Mouse (Mus musculus) left cerebral cortex, adult 2 months (tissue): Measurements from ENCODE around the gene Sobp. TPM values are rescaled to one million over a fixed set of nuclear protein-coding genes. Genes with fewer than 3 reads are reported as not detected.

Source experiments
- DNase-seq, 2 experiments: peaks; one replicate each; pipeline ENCODE4 v3.0.0; 2021 to 2022; ENCODE audit warnings: low spot score in 2 of 2, mixed read lengths in 1 of 2; ENCODE audit errors: extremely low spot score in 1 of 2
- H3K27ac ChIP-seq: fragments of 200-600 bp; 2 replicates; pipeline ENCODE4 v1.8.1; 2022
- H3K4me3 ChIP-seq: fragments of 200-600 bp; 2 replicates; pipeline ENCODE4 v1.8.1; 2022
- CTCF ChIP-seq: fragments of 200-600 bp; IDR thresholded peaks from 2 replicates; pipeline ENCODE4 v1.8.1; 2022; ENCODE audit warnings: antibody characterized with exemption, mild to moderate bottlenecking, moderate library complexity
- intact Hi-C: fragments of 180-260 bp; cut with DNase I; formaldehyde crosslinking; loops from one replicate; pipeline ENCODE4 v1.15.1; 2025
- long read RNA-seq, 2 experiments: library from polyadenylated mRNA; stranded (forward); transcript quantifications; one replicate each; pipeline ENCODE4 v2.0.0; 2021; ENCODE audit warnings: borderline mapping rate in 2 of 2
- total RNA-seq, 2 experiments: library from RNA; stranded (reverse); gene quantifications; 2 replicates each; pipeline ENCODE4 v1.2.3; 2021

Gene Sobp
- total RNA-seq, result 10 to 100 TPM; 76.4 to 77.1 TPM
- long read RNA-seq, experiment 1, full-length matches to known transcripts, result 5 of 35 reads
- long read RNA-seq, experiment 1, partial matches to known transcripts, result 14 of 35 reads
- long read RNA-seq, experiment 1, other reads (novel, unspliced or antisense), result 16 of 35 reads
- long read RNA-seq, experiment 2, full-length matches to known transcripts, result 2 of 18 reads
- long read RNA-seq, experiment 2, partial matches to known transcripts, result 10 of 18 reads
- long read RNA-seq, experiment 2, other reads (novel, unspliced or antisense), result 6 of 18 reads

DNA sequence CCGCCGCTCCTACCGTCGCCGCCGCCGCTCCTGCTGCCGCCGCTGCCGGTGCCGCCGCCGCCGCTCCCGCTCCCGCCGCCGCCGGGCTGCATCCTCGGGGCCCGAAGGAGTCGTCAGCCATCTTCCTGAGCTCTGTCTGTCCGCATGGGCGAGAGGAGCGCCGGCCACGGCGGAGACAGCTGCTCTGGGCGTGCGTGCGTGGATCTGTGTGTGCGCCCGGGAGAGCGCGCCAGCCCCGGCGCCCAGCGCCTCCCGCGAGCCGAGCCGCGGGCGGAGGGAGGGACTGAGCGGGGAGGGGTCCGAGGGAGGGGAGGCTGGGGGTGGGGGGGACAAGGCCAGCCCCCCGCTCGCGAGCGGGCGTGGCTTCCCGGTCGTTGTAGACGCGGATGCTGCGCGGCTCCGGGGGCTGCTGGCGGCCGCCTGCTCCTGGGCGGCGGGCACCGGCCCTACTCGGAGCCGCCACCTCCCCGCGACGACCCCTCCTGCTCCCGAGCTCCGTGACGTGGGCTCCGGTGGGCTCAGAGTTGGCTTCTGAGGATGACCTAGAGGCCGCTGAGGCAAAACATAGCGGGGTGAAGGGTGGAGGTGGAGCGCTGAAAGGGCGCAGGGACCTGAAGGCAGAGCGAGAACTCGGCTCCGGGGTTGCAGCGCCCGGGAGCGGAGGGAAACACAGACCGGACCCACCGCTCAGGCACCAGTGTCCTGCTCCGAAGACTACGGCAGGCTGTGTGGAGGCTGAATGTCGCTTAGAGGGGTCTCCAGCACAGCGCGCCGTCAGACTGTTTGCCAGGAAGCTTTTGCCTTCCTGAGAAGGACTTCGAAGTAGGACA, at the start of gene Sobp, which contains the start of gene 9030612E09Rik:
TSS of gene Sobp (minus strand) at position 205 of the 830 bp plus-strand sequence.
TSS of gene 9030612E09Rik (plus strand) at position 379 of the 830 bp plus-strand sequence.
- intact Hi-C loops, result loop anchor here (1.0 to 5.0 kb wide), 2 partner anchors 47 to 67 kb away; partner anchors contain the start of gene Pdss2
- peak; percentile 78 to 81 for DNase-seq
- peak within 1 kb of the TSS; percentile 93 for H3K27ac ChIP-seq
- peak within 1 kb of the TSS; percentile 97 for H3K4me3 ChIP-seq
- TF ChIP-seq CTCF, result no peak

DNA sequence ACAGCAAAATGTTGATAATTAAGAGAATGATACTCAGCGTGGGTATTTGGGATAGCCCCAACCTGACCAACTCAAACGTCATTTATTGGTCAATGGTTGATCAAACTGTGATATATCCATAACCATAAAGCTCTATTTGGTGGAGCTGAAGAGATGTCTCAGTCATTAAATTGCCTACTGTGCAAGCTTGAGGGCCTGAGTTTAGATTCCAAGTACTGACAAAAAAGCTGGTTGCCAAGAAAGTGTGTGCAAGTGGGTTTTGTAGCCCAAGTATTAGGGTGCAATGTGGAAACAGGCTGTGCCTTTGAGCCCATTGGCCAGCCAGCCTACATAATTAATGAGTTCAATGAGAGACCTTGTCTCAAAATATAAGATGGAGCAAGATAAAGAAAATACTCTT, 49.1 kb upstream of the Sobp start:
- no peak overlapping the region for H3K4me3 ChIP-seq
- no peak for TF ChIP-seq CTCF
- intact Hi-C loops, result loop anchor here (10.0 kb wide), 1 partner anchor 151 kb away; no protein-coding TSS in a partner anchor

GRCm38 (mm10) chr10:43221659-43222058, 47.3 kb upstream of the Sobp start:
- intact Hi-C loops, result loop anchor here (1.0 to 10.0 kb wide), 5 partner anchors 46 to 263 kb away; partner anchors contain the start of gene Bend3
- TF ChIP-seq CTCF, result no peak
- H3K27ac ChIP-seq, result peak overlapping the region; percentile 99
- peak overlapping the region; percentile 96 for H3K4me3 ChIP-seq
- DNase-seq, result no peak

More for the DNA sequence above, 49.1 kb upstream of the Sobp start:
- H3K27ac ChIP-seq, result no peak overlapping the region
- no peak for DNase-seq

- H3K27ac ChIP-seq, result peak within 1 kb of the TSS; percentile 99
- no peak; the same call in 1 of the 2 replicates for TF ChIP-seq CTCF
- intact Hi-C loops, result loop anchor here (1.0 to 10.0 kb wide), 5 partner anchors 46 to 262 kb away; partner anchors contain the start of gene Bend3
- peak; percentile 91 to 93 for DNase-seq
- peak within 1 kb of the TSS; percentile 96 for H3K4me3 ChIP-seq
Measured at GRCm38 (mm10) chr10:43220910-43221625, 46.7 kb upstream of the Sobp start, which contains the start of gene Pdss2. Pdss2 (plus strand) TSS chr10:43221486.

GRCm38 (mm10) chr10:43220479-43220878, 46.1 kb upstream of the Sobp start:
- TF ChIP-seq CTCF, result no peak
- peak overlapping the region; percentile 96 for H3K4me3 ChIP-seq
- peak overlapping the region; percentile 99 for H3K27ac ChIP-seq
- intact Hi-C loops, result loop anchor here (2.0 to 10.0 kb wide), 4 partner anchors 102 to 262 kb away; partner anchors contain the start of gene Bend3
- DNase-seq, result no peak

DNA sequence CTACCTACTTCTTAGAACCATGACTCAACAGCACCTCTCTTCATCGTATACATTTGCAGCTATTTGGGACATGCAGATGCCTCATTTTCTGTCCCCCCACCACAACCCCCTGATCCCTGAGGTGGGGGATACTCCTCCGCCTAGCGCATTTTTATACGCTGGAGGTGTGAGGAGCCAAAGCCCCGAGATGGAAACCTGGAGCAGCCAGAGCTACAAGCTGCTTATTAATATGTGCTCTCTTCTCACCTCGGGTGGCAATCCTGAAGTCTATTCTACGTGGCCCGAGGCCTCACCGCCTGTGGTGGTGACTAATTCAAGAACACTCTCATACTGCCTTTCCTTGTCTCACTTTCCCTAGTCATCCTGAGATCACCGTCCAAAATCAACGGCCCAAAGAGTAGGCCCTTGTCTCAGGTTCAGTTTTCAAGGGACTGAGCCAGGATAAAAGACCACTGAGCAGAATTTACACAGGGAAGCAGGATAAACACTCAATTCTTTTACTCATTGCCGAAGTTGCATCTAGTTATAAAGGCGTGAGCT, 43.1 kb upstream of the Sobp start:
- no peak overlapping the region for H3K27ac ChIP-seq
- intact Hi-C loops, result no loop called here

DNA sequence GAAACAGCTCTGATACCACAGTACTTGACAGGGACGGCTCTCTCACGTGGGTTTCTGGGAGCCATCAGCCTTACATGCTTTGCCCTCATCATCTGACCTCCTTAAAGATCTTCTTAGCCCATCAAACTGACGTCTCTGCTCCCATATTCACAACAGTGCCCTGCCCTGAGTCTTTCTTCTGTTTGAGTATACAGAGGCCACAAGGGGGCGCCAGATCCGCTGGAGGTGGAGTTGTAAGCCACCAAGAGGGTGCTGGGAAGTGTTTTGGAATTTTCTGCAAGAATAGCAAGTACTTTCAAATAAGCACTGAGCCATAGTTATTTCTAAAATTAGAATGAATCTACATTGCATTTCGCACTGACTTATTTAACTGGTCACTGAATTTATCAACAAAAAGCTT, 37.5 kb upstream of the Sobp start:
- Histone ChIP-seq H3K27ac (no peak overlapping the region), H3K4me3 (no peak overlapping the region)
- no peak for DNase-seq
- intact Hi-C loops, result no loop called here
- peak; percentile 55 for TF ChIP-seq CTCF

More for the DNA sequence above, 43.1 kb upstream of the Sobp start:
- DNase-seq, result no peak
- no peak overlapping the region for H3K4me3 ChIP-seq
- no peak for TF ChIP-seq CTCF

DNA sequence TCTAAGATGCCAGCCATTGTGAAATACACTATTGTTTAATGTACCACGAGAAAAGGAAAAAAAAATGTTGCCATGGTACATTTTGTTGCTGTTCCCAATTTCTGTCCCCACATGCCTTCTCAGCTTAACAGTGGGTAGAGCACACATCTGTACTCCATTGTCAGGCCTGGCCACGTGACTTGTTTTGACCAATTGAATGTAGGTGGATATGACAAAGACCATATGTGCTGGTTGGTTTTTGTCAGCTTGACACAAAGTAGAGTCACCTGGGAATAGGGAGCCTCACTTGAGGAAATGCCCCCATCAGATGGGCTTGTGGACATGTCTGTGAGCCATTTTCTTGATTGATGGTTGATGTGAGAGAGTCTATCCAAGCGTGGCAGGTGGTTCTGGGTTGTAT, 29.5 kb upstream of the Sobp start:
- no peak for DNase-seq
- TF ChIP-seq CTCF, result no peak
- Histone ChIP-seq H3K27ac (no peak overlapping the region), H3K4me3 (no peak overlapping the region)
- intact Hi-C loops, result no loop called here

- intact Hi-C loops, result no loop called here
- no peak overlapping the region for H3K4me3 ChIP-seq
- no peak overlapping the region for H3K27ac ChIP-seq
- TF ChIP-seq CTCF, result no peak
- no peak for DNase-seq
Measured at GRCm38 (mm10) chr10:43200206-43200605, 25.9 kb upstream of the Sobp start.

DNA sequence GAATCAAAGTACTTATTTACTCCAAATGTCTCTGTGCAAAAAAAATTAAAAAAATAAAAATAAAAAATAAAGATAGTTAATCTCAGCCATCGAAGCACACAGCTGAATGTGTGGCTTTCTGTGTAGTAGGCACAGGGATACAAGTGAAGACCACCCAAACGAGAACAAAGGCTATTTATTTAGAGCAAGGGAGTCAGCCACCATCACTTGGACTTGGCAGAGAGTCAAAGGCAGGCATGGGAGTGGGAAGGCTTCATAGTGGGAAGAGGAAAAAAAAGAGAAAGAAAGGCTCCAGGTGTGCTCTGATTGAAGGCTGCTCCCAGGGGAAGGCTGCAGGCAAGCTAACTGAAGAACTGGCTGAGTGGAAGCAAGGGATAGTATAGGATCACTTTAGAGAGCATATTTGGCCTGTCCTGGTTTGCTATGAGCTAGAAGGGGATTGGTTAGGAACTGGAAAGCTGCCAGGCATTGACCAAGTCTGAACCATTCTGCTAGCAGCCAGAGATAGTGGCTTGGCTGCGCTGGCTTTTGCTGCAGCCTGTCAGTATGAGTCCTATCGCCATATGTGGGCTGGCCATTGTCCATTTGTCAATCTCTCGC, 6.1 kb upstream of the Sobp start:
- no peak for DNase-seq
- intact Hi-C loops, result no loop called here
- H3K4me3 ChIP-seq, result no peak overlapping the region
- H3K27ac ChIP-seq, result no peak overlapping the region
- no peak for TF ChIP-seq CTCF
